Mouse (Mus musculus): ENCODE data around the gene Polg2.

DNA sequence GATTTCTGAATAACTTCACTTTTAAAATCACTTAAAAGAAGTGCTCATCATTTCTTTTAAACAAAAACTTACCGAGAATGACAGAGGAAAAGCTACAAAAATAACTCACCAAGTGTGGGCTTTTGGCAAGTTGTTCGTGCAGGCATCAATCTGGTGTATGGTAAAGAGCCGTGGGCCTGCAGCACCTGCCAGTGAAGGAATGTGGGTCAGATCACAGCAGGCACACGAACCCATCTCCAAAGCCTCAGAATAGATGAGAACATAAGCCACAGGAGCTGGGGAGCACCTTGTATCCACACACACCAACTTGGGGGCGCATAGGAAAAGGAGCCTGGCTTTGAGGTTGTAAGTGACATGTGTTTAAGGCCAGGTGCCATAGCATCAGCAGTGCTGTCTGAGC lies 43.6 kb upstream of the Polg2 start:
- TF ChIP-seq CTCF (IDR thresholded peaks at IDR 0.05; ENCODE audit: low read depth) (no peak), EP300 (IDR thresholded peaks at IDR 0.05; ENCODE audit: low read depth) (no peak)

Data from liver, postnatal 0 days (tissue).